Mouse (Mus musculus): ENCODE measurements around the gene Krt39. TPM values are rescaled to one million over a fixed set of nuclear protein-coding genes. Genes with fewer than 3 reads are reported as not detected.

Krt39 gene
- not detected in 2 replicates for polyA plus RNA-seq (2012; rRNA removed)

DNA sequence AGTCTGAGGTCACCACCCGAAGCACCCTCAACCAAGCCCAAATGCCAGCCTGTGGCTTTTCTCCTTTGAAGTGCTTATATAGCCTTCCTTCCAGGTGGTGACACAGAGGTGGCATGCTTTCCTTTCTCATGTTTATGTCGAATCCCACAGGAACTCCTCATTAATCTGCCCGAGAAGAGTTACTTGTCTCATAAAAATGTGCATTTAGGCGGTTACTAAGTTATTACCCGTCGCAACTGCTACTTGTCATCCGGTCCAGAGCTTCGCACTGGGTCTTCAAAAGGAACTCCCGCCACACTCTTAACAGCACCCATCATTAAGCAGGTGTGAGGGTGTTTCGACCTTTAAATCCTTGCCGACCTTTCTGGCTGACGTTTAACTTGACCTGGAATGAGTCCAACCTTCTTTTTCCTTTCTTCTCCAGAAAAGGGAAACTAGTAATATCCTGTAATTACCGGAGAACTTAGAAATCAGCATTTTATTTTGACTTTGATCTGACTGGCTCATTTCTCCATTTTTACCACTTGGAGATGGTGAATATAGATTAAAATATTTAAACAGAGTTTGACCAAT lies at the start of gene Krt39:
Krt39 (minus strand) TSS at position 51 of the 573 bp plus-strand sequence.

DNA sequence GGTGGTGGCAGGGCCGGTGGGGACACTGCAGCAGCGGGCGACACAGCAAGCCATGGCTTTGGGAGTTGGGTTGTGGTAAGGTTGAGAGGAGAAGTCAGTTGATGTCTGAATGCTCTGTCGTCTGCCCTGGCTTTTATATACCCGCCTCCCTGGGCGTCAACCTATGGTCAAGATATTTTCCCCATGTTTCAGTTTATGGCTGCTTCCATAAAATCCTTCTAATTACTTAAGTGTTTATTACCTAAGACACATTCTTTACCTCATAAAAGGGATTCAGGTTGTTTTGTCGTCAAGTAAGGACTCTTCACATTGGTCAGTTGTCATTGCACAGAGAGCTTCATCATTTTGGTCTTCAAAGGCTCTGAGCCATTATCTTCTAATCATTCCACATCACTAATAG lies 45.4 kb upstream of the Krt39 start, which contains the start of gene Krtap3-1:
Krtap3-1 (minus strand) TSS at position 101 of the 400 bp plus-strand sequence.

DNA sequence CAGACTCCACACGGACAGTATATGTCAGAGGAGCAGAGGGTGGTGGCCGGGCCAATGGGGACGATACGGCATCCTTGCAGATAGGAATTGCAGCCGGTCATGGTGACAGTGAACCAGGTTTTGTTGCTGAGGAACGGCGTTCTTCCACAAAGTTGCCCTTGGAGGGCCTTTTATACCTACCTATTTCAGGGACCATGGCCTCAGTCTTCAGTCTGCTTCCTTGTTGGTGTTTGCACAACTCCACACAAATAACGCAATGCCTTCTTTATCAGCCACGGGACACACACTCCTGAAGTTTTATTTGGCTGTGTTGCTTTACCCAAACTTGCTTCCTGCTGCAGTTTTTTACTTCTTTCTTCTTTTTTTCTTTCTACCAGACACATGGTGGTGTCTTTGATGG lies 38.2 kb upstream of the Krt39 start, which contains the start of gene Gm11939:
Gm11939 (minus strand) TSS at position 101 of the 400 bp plus-strand sequence.

GRCm38 (mm10) chr11:99556753-99557152 lies 35.6 kb upstream of the Krt39 start, which contains the start of gene Krtap3-2:
Gene Krtap3-2 (minus strand): TSS chr11:99556853.

DNA sequence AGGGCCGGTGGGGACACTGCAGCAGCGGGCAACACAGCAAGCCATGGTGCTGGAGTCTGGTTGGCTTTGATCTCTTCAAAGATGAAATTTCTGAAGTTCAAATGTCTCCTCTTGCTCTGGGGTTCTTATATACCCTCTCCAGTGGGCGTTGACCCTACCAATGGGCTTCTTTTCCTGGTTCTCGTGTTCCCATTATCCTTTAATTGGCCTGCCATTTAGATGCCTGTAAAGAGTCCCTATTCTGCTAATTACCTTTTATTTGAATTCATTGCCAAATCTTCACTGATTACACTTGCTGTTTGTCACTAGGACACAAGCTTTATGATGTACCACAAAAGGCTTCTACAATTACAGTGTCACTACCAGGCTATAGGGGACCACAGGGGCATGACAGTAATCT lies 29.6 kb upstream of the Krt39 start, which contains the start of gene Krtap3-3:
Krtap3-3 (minus strand) TSS at position 101 of the 400 bp plus-strand sequence.

DNA sequence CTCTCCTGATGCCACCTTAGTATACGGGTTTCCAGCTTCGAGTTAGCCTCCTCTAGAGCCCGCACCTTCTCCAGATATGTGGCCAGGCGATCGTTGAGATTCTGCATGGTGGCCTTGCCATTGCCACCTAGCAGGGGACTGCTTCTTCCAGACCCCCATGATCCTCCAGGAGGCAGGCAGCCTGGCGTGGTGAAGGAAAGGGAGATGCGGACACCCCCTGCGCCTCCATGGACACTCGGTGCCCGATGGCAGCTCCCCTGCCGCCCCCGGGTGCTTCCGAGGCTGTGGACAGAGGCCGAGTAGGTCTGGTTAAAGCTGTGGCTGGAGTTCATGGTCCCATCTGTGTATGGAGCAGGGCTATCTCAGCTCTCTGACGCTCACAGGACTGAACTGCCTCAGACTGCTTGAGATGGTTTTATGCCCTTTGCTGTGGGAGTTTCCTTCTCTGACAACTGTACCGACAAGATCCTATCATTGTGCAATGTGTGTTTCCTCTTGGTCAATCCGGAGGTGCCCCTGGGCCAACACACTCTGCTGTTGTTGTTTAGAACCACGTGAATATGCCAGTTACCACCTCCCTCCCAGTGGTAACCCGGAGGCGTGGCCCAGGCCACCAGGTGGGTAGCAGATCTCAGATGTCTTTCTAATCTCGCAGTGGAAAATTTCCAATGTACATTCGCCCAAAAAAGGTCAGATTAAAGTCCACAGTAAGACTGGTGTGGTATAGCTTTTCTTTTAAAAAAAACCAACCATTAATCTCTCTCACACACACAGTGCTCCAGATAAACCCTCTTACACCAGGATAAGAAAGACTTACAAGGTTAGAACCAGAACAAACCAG lies 28.2 kb downstream of the Krt39 start, which contains the start of gene Krt23:
Krt23 (minus strand) TSS at position 405 of the 841 bp plus-strand sequence.

Other genes with a start within 250 kb of the Krt39 start
- gene Krt24, start 236.1 kb downstream of the Krt39 start, polyA plus RNA-seq (2012; rRNA removed): not detected in 2 replicates
- gene Krt25, start 198.4 kb downstream of the Krt39 start, polyA plus RNA-seq (2012; rRNA removed): not detected in 2 replicates
- not detected in 2 replicates for gene Krt26, start 183.4 kb downstream of the Krt39 start, polyA plus RNA-seq (2012; rRNA removed)
- not detected in 2 replicates for gene Krt27, start 170.2 kb downstream of the Krt39 start, polyA plus RNA-seq (2012; rRNA removed)
- gene Krt28, start 146.4 kb downstream of the Krt39 start, polyA plus RNA-seq (2012; rRNA removed): not detected in 2 replicates
- 0.33 and 0.76 TPM in 2 replicates for gene Krt10, start 132.0 kb downstream of the Krt39 start, polyA plus RNA-seq (2012; rRNA removed)
- 1.7 and 1.8 TPM in 2 replicates for gene Krt12, start 99.1 kb downstream of the Krt39 start, polyA plus RNA-seq (2012; rRNA removed)
- gene Krt20, start 83.2 kb downstream of the Krt39 start, polyA plus RNA-seq (2012; rRNA removed): 244 and 256 TPM in 2 replicates
- 4.5 and 4.7 TPM in 2 replicates for gene Krt23, start 28.2 kb downstream of the Krt39 start, polyA plus RNA-seq (2012; rRNA removed)
- gene Krt40, start 21.8 kb upstream of the Krt39 start, polyA plus RNA-seq (2012; rRNA removed): not detected in 2 replicates
- gene Krtap3-3, start 29.5 kb upstream of the Krt39 start, polyA plus RNA-seq (2012; rRNA removed): not detected in 2 replicates
- not detected in 2 replicates for gene Krtap3-2, start 35.5 kb upstream of the Krt39 start, polyA plus RNA-seq (2012; rRNA removed)
- not detected in 2 replicates for gene Gm11939, start 38.1 kb upstream of the Krt39 start, polyA plus RNA-seq (2012; rRNA removed)
- gene Krtap3-1, start 45.3 kb upstream of the Krt39 start, polyA plus RNA-seq (2012; rRNA removed): 3.7 and 4.5 TPM in 2 replicates
- not detected in 2 replicates for gene Krtap1-5, start 59.7 kb upstream of the Krt39 start, polyA plus RNA-seq (2012; rRNA removed)
- not detected in 2 replicates for gene Krtap1-4, start 62.3 kb upstream of the Krt39 start, polyA plus RNA-seq (2012; rRNA removed)
- not detected in 2 replicates for gene Krtap1-3, start 70.0 kb upstream of the Krt39 start, polyA plus RNA-seq (2012; rRNA removed)
- not detected in 2 replicates for gene Krtap9-3, start 76.8 kb upstream of the Krt39 start, polyA plus RNA-seq (2012; rRNA removed)
- not detected in 2 replicates for gene Gm11938, start 82.0 kb upstream of the Krt39 start, polyA plus RNA-seq (2012; rRNA removed)
- gene Gm11937, start 88.9 kb upstream of the Krt39 start, polyA plus RNA-seq (2012; rRNA removed): not detected in 2 replicates
- not detected in 2 replicates for gene Krtap2-4, start 93.5 kb upstream of the Krt39 start, polyA plus RNA-seq (2012; rRNA removed)
- gene Gm11562, start 99.1 kb upstream of the Krt39 start, polyA plus RNA-seq (2012; rRNA removed): 1.3 TPM in 1 of 2 replicates, not detected in the other
- not detected in 2 replicates for gene Krtap4-1, start 106.9 kb upstream of the Krt39 start, polyA plus RNA-seq (2012; rRNA removed)
- gene Krtap4-2, start 113.7 kb upstream of the Krt39 start, polyA plus RNA-seq (2012; rRNA removed): not detected in 2 replicates
- gene Krtap4-7, start 122.8 kb upstream of the Krt39 start, polyA plus RNA-seq (2012; rRNA removed): not detected in 2 replicates
- gene Gm11555, start 128.9 kb upstream of the Krt39 start, polyA plus RNA-seq (2012; rRNA removed): not detected in 2 replicates
- not detected in 2 replicates for gene Gm11563, start 137.6 kb upstream of the Krt39 start, polyA plus RNA-seq (2012; rRNA removed)
- not detected in 2 replicates for gene Krtap4-6, start 144.6 kb upstream of the Krt39 start, polyA plus RNA-seq (2012; rRNA removed)
- gene Gm14190, start 169.4 kb upstream of the Krt39 start, polyA plus RNA-seq (2012; rRNA removed): not detected in 2 replicates
- gene Gm14180, start 213.0 kb upstream of the Krt39 start, polyA plus RNA-seq (2012; rRNA removed): not detected in 2 replicates

Data from colon, adult 2 months (tissue).